Mouse (Mus musculus): ENCODE measurements at regions not wholly inside any gene's neighbourhood (a gene's known extent, or its start where the extent isn't known, plus 50 kb on each side); places are given as distances from the start of the nearest gene placed in this dataset.

DNA sequence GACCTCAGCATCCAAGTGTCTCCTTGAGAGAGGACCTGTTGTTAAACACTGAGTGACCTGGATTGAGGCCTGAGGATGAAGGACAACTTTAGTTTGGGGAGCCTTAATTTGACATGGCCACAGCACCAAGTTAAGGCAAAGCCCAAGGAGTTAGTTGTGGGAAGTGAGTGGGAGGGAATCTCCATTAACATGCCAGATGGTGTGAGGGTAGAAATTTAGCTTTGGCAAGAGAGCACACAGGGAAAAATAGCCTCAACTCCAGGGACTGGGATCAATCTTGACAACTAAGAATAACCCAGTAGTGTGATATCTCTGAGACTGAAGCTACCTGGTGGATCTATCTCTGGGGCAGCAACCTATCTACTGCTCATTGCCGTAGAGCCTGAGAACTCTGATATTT is 105.4 kb downstream of the Ahr start:
- H3K9me3 ChIP-seq (replicated peaks), result no peaks in the 10 kb centered on the region
- H3K4me1 ChIP-seq, result no peaks in the 10 kb centered on the region
- no peak overlapping the region for H3K4me3 ChIP-seq
- no peak for ATAC-seq (ENCODE audit: low FRiP score)
- no peak overlapping the region for H3K27ac ChIP-seq
- no peak overlapping the region for H3K4me2 ChIP-seq (replicated peaks)
- H3K27me3 ChIP-seq, result no peaks in the 10 kb centered on the region
- H3K36me3 ChIP-seq, result no peaks in the 10 kb centered on the region
- no peak overlapping the region for H3K9ac ChIP-seq
- 93% methylated on average over 1 of the region's 1 CpGs for WGBS

GRCm38 (mm10) chr12:35419206-35419605 is 115.6 kb downstream of the Ahr start:
- WGBS, result 71% methylated on average over 2 of the region's 2 CpGs
- no peak overlapping the region for H3K4me2 ChIP-seq (replicated peaks)
- no peak overlapping the region for H3K9ac ChIP-seq
- H3K27me3 ChIP-seq, result no peaks in the 10 kb centered on the region
- no peak overlapping the region for H3K27ac ChIP-seq
- H3K36me3 ChIP-seq, result no peaks in the 10 kb centered on the region
- no peaks in the 10 kb centered on the region for H3K9me3 ChIP-seq (replicated peaks)
- no peak for ATAC-seq (ENCODE audit: low FRiP score)
- H3K4me3 ChIP-seq, result no peak overlapping the region
- no peaks in the 10 kb centered on the region for H3K4me1 ChIP-seq

DNA sequence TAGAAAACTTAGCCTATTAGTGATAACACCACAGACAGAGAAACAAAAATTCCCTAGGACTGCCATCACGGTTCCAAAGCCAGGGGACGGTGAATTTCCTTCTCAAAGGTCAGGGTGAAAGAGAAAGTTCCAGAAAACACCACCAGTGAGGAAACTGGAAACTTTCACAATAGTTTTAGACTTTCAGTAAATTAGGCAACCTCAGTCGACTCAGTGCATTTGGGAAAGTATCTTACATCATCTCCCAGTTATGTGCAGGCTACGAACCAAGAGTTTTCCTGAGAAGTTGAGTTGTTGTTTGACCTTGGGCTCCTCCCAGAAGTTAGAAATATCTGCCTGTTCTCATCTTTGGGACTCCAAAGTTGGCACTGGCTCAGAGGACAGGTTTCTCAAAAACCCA is 116.9 kb downstream of the Ahr start:
- Histone ChIP-seq H3K4me2 (replicated peaks) (no peak overlapping the region), H3K9ac (no peak overlapping the region), H3K27me3 (no peaks in the 10 kb centered on the region), H3K36me3 (no peaks in the 10 kb centered on the region), H3K4me1 (no peaks in the 10 kb centered on the region), H3K27ac (no peak overlapping the region), H3K9me3 (replicated peaks) (no peaks in the 10 kb centered on the region), H3K4me3 (no peak overlapping the region)
- 85% methylated on average over 4 of the region's 4 CpGs for WGBS
- ATAC-seq (ENCODE audit: low FRiP score), result no peak

GRCm38 (mm10) chr12:35416583-35416982 is 118.3 kb downstream of the Ahr start:
- Histone ChIP-seq H3K4me1 (no peaks in the 10 kb centered on the region), H3K27ac (no peak overlapping the region), H3K4me3 (no peak overlapping the region), H3K36me3 (no peaks in the 10 kb centered on the region), H3K9ac (no peak overlapping the region), H3K9me3 (replicated peaks) (no peaks in the 10 kb centered on the region), H3K4me2 (replicated peaks) (no peak overlapping the region), H3K27me3 (no peaks in the 10 kb centered on the region)
- 62% methylated on average over 5 of the region's 5 CpGs for WGBS
- ATAC-seq (ENCODE audit: low FRiP score), result no peak

GRCm38 (mm10) chr12:35412715-35413114 is 122.1 kb downstream of the Ahr start:
- no peaks in the 10 kb centered on the region for H3K27me3 ChIP-seq
- H3K4me2 ChIP-seq (replicated peaks), result no peak overlapping the region
- no peaks in the 10 kb centered on the region for H3K9me3 ChIP-seq (replicated peaks)
- 77% methylated on average over 3 of the region's 3 CpGs for WGBS
- no peaks in the 10 kb centered on the region for H3K36me3 ChIP-seq
- H3K27ac ChIP-seq, result no peak overlapping the region
- ATAC-seq (ENCODE audit: low FRiP score), result no peak
- no peak overlapping the region for H3K9ac ChIP-seq
- H3K4me3 ChIP-seq, result no peak overlapping the region
- no peaks in the 10 kb centered on the region for H3K4me1 ChIP-seq

DNA sequence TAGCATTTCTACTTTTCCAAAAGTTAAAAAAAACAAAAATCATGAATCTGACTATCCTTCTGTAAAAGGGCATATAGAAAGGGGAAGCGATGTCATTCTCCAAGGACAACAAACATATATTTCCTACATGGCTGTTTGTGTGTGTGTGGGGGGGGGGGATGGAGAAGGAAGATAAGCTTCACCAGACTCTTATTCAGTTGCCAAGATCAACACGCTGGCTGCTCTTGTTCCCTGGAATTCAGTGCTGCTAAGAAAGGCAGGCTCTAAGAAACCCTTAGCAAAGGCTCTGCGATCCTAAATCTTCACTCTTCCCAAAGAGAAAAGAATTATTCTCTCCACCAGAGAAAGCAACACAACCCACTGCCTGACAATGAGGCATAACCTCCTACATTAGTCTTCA is 126.4 kb downstream of the Ahr start:
- Histone ChIP-seq H3K27ac (no peak overlapping the region), H3K4me2 (replicated peaks) (no peak overlapping the region), H3K27me3 (no peaks in the 10 kb centered on the region), H3K36me3 (no peaks in the 10 kb centered on the region), H3K4me1 (no peaks in the 10 kb centered on the region), H3K9me3 (replicated peaks) (no peaks in the 10 kb centered on the region), H3K9ac (no peak overlapping the region), H3K4me3 (no peak overlapping the region)
- no peak for ATAC-seq (ENCODE audit: low FRiP score)
- WGBS, result 75% methylated on average over 3 of the region's 3 CpGs

DNA sequence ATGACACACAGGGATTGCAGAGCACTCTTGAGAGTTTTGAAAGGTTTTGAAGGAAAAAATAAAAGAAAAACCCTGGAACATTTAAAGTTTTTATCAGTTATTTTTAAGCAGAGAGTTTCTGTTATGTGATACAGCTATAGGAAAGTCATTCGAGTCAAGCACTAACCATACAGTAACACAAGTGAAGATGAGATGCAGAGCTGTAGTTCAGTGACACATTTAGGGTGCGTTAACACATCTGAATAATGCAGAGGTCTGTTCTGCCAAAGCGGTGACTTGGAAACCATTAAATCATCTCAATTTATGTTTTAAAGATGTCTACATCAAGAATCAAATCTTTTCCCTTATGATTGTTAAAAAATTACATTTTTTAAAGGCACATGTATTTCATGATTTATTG is 126.8 kb downstream of the Ahr start:
- Histone ChIP-seq H3K9ac (no peak overlapping the region), H3K4me3 (no peak overlapping the region), H3K27me3 (no peaks in the 10 kb centered on the region), H3K27ac (no peak overlapping the region), H3K4me1 (no peaks in the 10 kb centered on the region), H3K36me3 (no peaks in the 10 kb centered on the region), H3K9me3 (replicated peaks) (no peaks in the 10 kb centered on the region), H3K4me2 (replicated peaks) (no peak overlapping the region)
- ATAC-seq (ENCODE audit: low FRiP score), result no peak
- WGBS, result 91% methylated on average over 3 of the region's 3 CpGs

- no peak overlapping the region for H3K4me2 ChIP-seq (replicated peaks)
- no peaks in the 10 kb centered on the region for H3K4me1 ChIP-seq
- H3K27me3 ChIP-seq, result no peaks in the 10 kb centered on the region
- no peak overlapping the region for H3K27ac ChIP-seq
- no peak overlapping the region for H3K9ac ChIP-seq
- no peak overlapping the region for H3K4me3 ChIP-seq
- 70% methylated on average over 2 of the region's 2 CpGs for WGBS
- no peak for ATAC-seq (ENCODE audit: low FRiP score)
- H3K9me3 ChIP-seq (replicated peaks), result no peaks in the 10 kb centered on the region
- H3K36me3 ChIP-seq, result no peaks in the 10 kb centered on the region
These were observed 133.0 kb downstream of the Ahr start for GRCm38 (mm10) chr12:35401853-35402252.

DNA sequence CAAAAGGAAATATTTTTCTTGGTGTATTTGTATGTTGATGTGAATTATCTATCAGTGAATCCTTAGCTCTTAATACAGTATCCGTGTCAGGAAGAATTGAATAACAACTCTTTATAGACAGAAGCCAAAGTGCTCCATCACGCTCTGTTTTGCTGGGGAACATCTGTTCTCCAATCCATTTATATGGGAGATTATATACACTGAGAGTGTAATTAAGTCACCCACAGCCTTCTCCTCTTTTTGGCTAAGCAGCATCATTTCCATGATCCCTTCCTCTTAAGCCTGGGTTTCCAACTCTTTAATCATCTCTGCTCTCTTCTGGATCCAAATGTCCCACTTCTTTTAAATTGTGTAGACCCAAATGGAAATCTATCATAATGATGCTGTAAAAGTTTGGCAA is 133.6 kb downstream of the Ahr start:
- 95% methylated on average over 2 of the region's 2 CpGs for WGBS
- no peaks in the 10 kb centered on the region for H3K9me3 ChIP-seq (replicated peaks)

DNA sequence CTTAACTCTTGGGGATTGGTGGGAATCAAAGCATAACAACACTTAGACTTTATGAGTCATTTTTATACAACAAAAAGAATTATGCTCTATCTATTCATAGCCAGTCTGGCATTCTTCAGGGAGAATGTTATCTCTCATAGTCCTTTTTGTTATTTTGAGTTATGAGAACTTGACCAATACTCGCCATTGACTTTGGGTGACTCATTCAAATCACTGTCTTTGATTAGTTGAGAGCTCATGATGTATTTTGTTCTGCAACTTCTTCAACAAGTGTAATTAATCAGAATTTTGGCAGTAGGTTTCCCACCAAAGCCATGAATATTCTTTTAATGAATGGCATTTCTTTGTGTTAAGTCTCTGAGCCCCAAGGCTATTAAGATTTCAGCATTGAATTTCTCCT is 139.6 kb downstream of the Ahr start:
- Histone ChIP-seq H3K27me3 (no peaks in the 10 kb centered on the region), H3K9ac (no peak overlapping the region), H3K9me3 (replicated peaks) (no peaks in the 10 kb centered on the region), H3K4me2 (replicated peaks) (no peak overlapping the region), H3K36me3 (no peaks in the 10 kb centered on the region), H3K27ac (no peak overlapping the region), H3K4me3 (no peak overlapping the region), H3K4me1 (no peaks in the 10 kb centered on the region)
- WGBS, result 87% methylated on average over 1 of the region's 1 CpGs
- ATAC-seq (ENCODE audit: low FRiP score), result no peak

More for the DNA sequence above, 133.6 kb downstream of the Ahr start:
- Histone ChIP-seq H3K4me2 (replicated peaks) (no peak overlapping the region), H3K9ac (no peak overlapping the region), H3K4me1 (no peaks in the 10 kb centered on the region), H3K27me3 (no peaks in the 10 kb centered on the region), H3K27ac (no peak overlapping the region), H3K4me3 (no peak overlapping the region), H3K36me3 (no peaks in the 10 kb centered on the region)
- ATAC-seq (ENCODE audit: low FRiP score), result no peak

GRCm38 (mm10) chr12:35392111-35392510 is 142.7 kb downstream of the Ahr start:
- H3K27ac ChIP-seq, result no peak overlapping the region
- no peak overlapping the region for H3K4me2 ChIP-seq (replicated peaks)
- no peak for ATAC-seq (ENCODE audit: low FRiP score)
- H3K27me3 ChIP-seq, result no peaks in the 10 kb centered on the region
- no peaks in the 10 kb centered on the region for H3K9me3 ChIP-seq (replicated peaks)
- no peaks in the 10 kb centered on the region for H3K36me3 ChIP-seq
- H3K4me1 ChIP-seq, result no peaks in the 10 kb centered on the region
- no peak overlapping the region for H3K9ac ChIP-seq
- 82% methylated on average over 2 of the region's 2 CpGs for WGBS
- H3K4me3 ChIP-seq, result no peak overlapping the region

DNA sequence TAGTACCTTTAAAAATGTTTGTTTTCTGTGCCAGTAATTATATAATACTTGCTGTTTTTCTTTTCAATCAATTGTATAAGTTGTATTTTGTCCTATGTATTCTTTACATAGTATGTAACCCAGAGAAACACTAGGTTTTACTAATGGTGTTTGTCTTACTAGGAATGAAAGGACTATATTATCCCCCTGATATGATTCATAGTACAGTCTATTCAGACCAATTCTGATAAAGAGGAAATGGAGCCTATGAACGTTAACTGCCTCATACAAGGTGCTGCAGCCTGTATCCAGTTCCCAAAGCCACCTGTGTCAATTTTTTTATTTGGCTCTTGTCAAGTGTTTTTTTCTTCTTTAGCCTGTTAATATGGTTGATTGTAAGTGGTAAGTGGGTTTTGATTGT is 144.6 kb downstream of the Ahr start:
- H3K4me3 ChIP-seq, result no peak overlapping the region
- H3K36me3 ChIP-seq, result no peaks in the 10 kb centered on the region
- WGBS, result 81% methylated on average over 1 of the region's 1 CpGs

GRCm38 (mm10) chr12:35389839-35390238 is 145.0 kb downstream of the Ahr start:
- Histone ChIP-seq H3K4me3 (no peak overlapping the region), H3K27ac (no peak overlapping the region), H3K9me3 (replicated peaks) (no peaks in the 10 kb centered on the region), H3K9ac (no peak overlapping the region), H3K4me1 (no peaks in the 10 kb centered on the region), H3K27me3 (no peaks in the 10 kb centered on the region), H3K4me2 (replicated peaks) (no peak overlapping the region), H3K36me3 (no peaks in the 10 kb centered on the region)
- ATAC-seq (ENCODE audit: low FRiP score), result no peak

More for the DNA sequence above, 144.6 kb downstream of the Ahr start:
- no peaks in the 10 kb centered on the region for H3K27me3 ChIP-seq
- H3K4me2 ChIP-seq (replicated peaks), result no peak overlapping the region
- H3K9me3 ChIP-seq (replicated peaks), result no peaks in the 10 kb centered on the region
- H3K4me1 ChIP-seq, result no peaks in the 10 kb centered on the region
- no peak overlapping the region for H3K27ac ChIP-seq
- no peak overlapping the region for H3K9ac ChIP-seq
- no peak for ATAC-seq (ENCODE audit: low FRiP score)

DNA sequence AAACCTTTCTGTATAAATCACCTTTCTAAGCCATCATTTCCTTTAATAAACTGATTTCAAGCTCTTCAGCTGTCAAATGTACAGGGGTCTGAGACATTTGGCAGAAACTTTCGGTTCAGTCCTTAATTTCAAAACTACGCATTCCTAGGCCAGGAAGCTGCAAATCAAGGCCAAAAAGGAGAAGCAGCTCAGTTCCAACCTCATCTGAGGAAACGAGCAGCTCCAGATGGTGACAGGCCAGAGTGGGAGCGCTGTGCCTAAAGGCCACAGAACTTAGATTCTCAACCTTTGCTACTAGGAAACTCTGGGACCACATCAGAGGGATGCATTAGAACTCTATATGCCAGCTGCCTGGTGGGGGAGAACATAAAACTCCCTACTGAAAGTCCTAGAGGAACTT is 150.6 kb downstream of the Ahr start:
- Histone ChIP-seq H3K4me1 (no peaks in the 10 kb centered on the region), H3K36me3 (no peaks in the 10 kb centered on the region)
- WGBS, result 89% methylated on average over 4 of the region's 4 CpGs

More for the DNA sequence above, 150.6 kb downstream of the Ahr start:
- no peaks in the 10 kb centered on the region for H3K9me3 ChIP-seq (replicated peaks)
- no peaks in the 10 kb centered on the region for H3K27me3 ChIP-seq
- no peak overlapping the region for H3K27ac ChIP-seq
- no peak overlapping the region for H3K4me2 ChIP-seq (replicated peaks)
- no peak for ATAC-seq (ENCODE audit: low FRiP score)
- H3K9ac ChIP-seq, result no peak overlapping the region
- no peak overlapping the region for H3K4me3 ChIP-seq

All from hindbrain, embryonic 12.5 days (tissue).